Mouse (Mus musculus): Measurements from ENCODE around the gene Cemip2. TPM values are rescaled to one million over a fixed set of nuclear protein-coding genes. Genes with fewer than 3 reads are reported as not detected.
A peak's percentile ranks its signal among the peaks of the same experiment; 100 is the strongest.

Cemip2 gene
- polyA plus RNA-seq, 1 experiment from 2014 or later: 39.0 TPM

- Histone ChIP-seq H3K4me3 (peak overlapping the region; percentile 88), H3K9me3 (no peaks in the 10 kb centered on the region), H3K9ac (no peak overlapping the region), H3K36me3 (no peaks in the 10 kb centered on the region), H3K4me2 (replicated peaks) (peak overlapping the region; percentile 82), H3K27me3 (peaks cover 9% of the 10 kb centered on the region), H3K4me1 (peaks cover 71% of the 10 kb centered on the region), H3K27ac (peak overlapping the region; percentile 34; the same call in 1 of the 2 replicates)
- WGBS: 45% methylated on average over 7 of the region's 7 CpGs
- no peak for ATAC-seq (ENCODE audit: low FRiP score, low read depth)
Measured at GRCm38 (mm10) chr19:21781066-21781786, 3.1 kb downstream of the Cemip2 start.

GRCm38 (mm10) chr19:21781787-21782432, 3.8 kb downstream of the Cemip2 start:
- 0 out of 2 replicates have a peak overlapping the region, but pooled peaks have one; percentile 8 for H3K9ac ChIP-seq
- no peak for ATAC-seq (ENCODE audit: low FRiP score, low read depth)
- H3K9me3 ChIP-seq: no peaks in the 10 kb centered on the region
- WGBS: 22% methylated on average over 12 of the region's 12 CpGs
- peaks cover 72% of the 10 kb centered on the region for H3K4me1 ChIP-seq
- no peaks in the 10 kb centered on the region for H3K36me3 ChIP-seq
- peak overlapping the region; percentile 14 for H3K4me3 ChIP-seq
- H3K4me2 ChIP-seq (replicated peaks): peak overlapping the region; percentile 82
- H3K27me3 ChIP-seq: peaks cover 4% of the 10 kb centered on the region; the same call in 1 of the 2 replicates
- peak overlapping the region; percentile 34; the same call in 1 of the 2 replicates for H3K27ac ChIP-seq

GRCm38 (mm10) chr19:21783717-21784116, 5.6 kb downstream of the Cemip2 start:
- no peaks in the 10 kb centered on the region for H3K9me3 ChIP-seq
- H3K27ac ChIP-seq: no peak overlapping the region
- 72% methylated on average over 3 of the region's 3 CpGs for WGBS
- H3K4me3 ChIP-seq: no peak overlapping the region
- no peak for ATAC-seq (ENCODE audit: low FRiP score, low read depth)
- H3K4me2 ChIP-seq (replicated peaks): no peak overlapping the region
- no peaks in the 10 kb centered on the region for H3K36me3 ChIP-seq
- peaks cover 76% of the 10 kb centered on the region for H3K4me1 ChIP-seq
- no peak overlapping the region for H3K9ac ChIP-seq
- no peaks in the 10 kb centered on the region for H3K27me3 ChIP-seq

- Histone ChIP-seq H3K4me1 (peaks cover 77% of the 10 kb centered on the region), H3K4me3 (no peak overlapping the region), H3K27me3 (no peaks in the 10 kb centered on the region), H3K27ac (no peak overlapping the region), H3K9me3 (no peaks in the 10 kb centered on the region), H3K4me2 (replicated peaks) (peak overlapping the region; percentile 16; the same call in 1 of the 2 replicates), H3K9ac (0 out of 2 replicates have a peak overlapping the region, but pooled peaks have one; percentile 25), H3K36me3 (no peaks in the 10 kb centered on the region)
- WGBS: 23% methylated on average over 8 of the region's 8 CpGs
- 0 out of 2 replicates have a peak, but pooled peaks have one; percentile 39 for ATAC-seq (ENCODE audit: low FRiP score, low read depth)
Measured at GRCm38 (mm10) chr19:21784331-21785131, 6.4 kb downstream of the Cemip2 start.

GRCm38 (mm10) chr19:21785132-21785528, 7.0 kb downstream of the Cemip2 start:
- H3K27ac ChIP-seq: no peak overlapping the region
- no peak overlapping the region for H3K4me3 ChIP-seq
- peaks cover 71% of the 10 kb centered on the region for H3K4me1 ChIP-seq
- H3K27me3 ChIP-seq: no peaks in the 10 kb centered on the region
- no peaks in the 10 kb centered on the region for H3K36me3 ChIP-seq
- no peak overlapping the region for H3K4me2 ChIP-seq (replicated peaks)
- H3K9ac ChIP-seq: no peak overlapping the region
- no peak for ATAC-seq (ENCODE audit: low FRiP score, low read depth)
- 11% methylated on average over 3 of the region's 3 CpGs for WGBS
- H3K9me3 ChIP-seq: no peaks in the 10 kb centered on the region

- H3K27ac ChIP-seq: no peak overlapping the region
- H3K27me3 ChIP-seq: no peaks in the 10 kb centered on the region
- H3K4me1 ChIP-seq: peaks cover 56% of the 10 kb centered on the region
- no peaks in the 10 kb centered on the region for H3K36me3 ChIP-seq
- no peak overlapping the region for H3K4me2 ChIP-seq (replicated peaks)
- H3K9ac ChIP-seq: no peak overlapping the region
- WGBS: 77% methylated on average over 6 of the region's 6 CpGs
- no peak overlapping the region for H3K4me3 ChIP-seq
- ATAC-seq (ENCODE audit: low FRiP score, low read depth): no peak
- no peaks in the 10 kb centered on the region for H3K9me3 ChIP-seq
Measured at GRCm38 (mm10) chr19:21787004-21787480, 8.9 kb downstream of the Cemip2 start.

- Histone ChIP-seq H3K9me3 (no peaks in the 10 kb centered on the region), H3K27ac (no peak overlapping the region), H3K4me1 (peaks cover 39% of the 10 kb centered on the region), H3K4me2 (replicated peaks) (no peak overlapping the region), H3K4me3 (no peak overlapping the region), H3K9ac (no peak overlapping the region), H3K36me3 (peaks cover 17% of the 10 kb centered on the region), H3K27me3 (no peaks in the 10 kb centered on the region)
- WGBS: 56% methylated on average over 8 of the region's 8 CpGs
- no peak for ATAC-seq (ENCODE audit: low FRiP score, low read depth)
Measured at GRCm38 (mm10) chr19:21788999-21789398, 10.9 kb downstream of the Cemip2 start.

- ATAC-seq (ENCODE audit: low FRiP score, low read depth): peak; percentile 45; the same call in 1 of the 2 replicates
- no peaks in the 10 kb centered on the region for H3K9me3 ChIP-seq
- H3K27me3 ChIP-seq: no peaks in the 10 kb centered on the region
- no peak overlapping the region for H3K4me2 ChIP-seq (replicated peaks)
- 61% methylated on average over 6 of the region's 6 CpGs for WGBS
- no peak overlapping the region for H3K4me3 ChIP-seq
- peaks cover 18% of the 10 kb centered on the region for H3K36me3 ChIP-seq
- H3K9ac ChIP-seq: no peak overlapping the region
- H3K4me1 ChIP-seq: peaks cover 33% of the 10 kb centered on the region
- no peak overlapping the region for H3K27ac ChIP-seq
Measured at GRCm38 (mm10) chr19:21789676-21790075, 11.5 kb downstream of the Cemip2 start.

GRCm38 (mm10) chr19:21791386-21791785, 13.2 kb downstream of the Cemip2 start:
- WGBS: 82% methylated on average over 3 of the region's 3 CpGs
- no peaks in the 10 kb centered on the region for H3K9me3 ChIP-seq
- H3K9ac ChIP-seq: no peak overlapping the region
- H3K4me3 ChIP-seq: no peak overlapping the region
- H3K4me2 ChIP-seq (replicated peaks): no peak overlapping the region
- H3K27me3 ChIP-seq: no peaks in the 10 kb centered on the region
- ATAC-seq (ENCODE audit: low FRiP score, low read depth): no peak
- H3K4me1 ChIP-seq: peaks cover 20% of the 10 kb centered on the region; the same call in 1 of the 2 replicates
- H3K27ac ChIP-seq: no peak overlapping the region
- H3K36me3 ChIP-seq: peaks cover 24% of the 10 kb centered on the region

- H3K36me3 ChIP-seq: peaks cover 24% of the 10 kb centered on the region
- ATAC-seq (ENCODE audit: low FRiP score, low read depth): no peak
- no peak overlapping the region for H3K27ac ChIP-seq
- H3K9me3 ChIP-seq: no peaks in the 10 kb centered on the region
- no peak overlapping the region for H3K9ac ChIP-seq
- 83% methylated on average over 4 of the region's 4 CpGs for WGBS
- no peak overlapping the region for H3K4me3 ChIP-seq
- H3K4me2 ChIP-seq (replicated peaks): no peak overlapping the region
- H3K27me3 ChIP-seq: no peaks in the 10 kb centered on the region
- peaks cover 20% of the 10 kb centered on the region; the same call in 1 of the 2 replicates for H3K4me1 ChIP-seq
Measured at GRCm38 (mm10) chr19:21791826-21792225, 13.7 kb downstream of the Cemip2 start.

GRCm38 (mm10) chr19:21792587-21793175, 14.5 kb downstream of the Cemip2 start:
- H3K9ac ChIP-seq: no peak overlapping the region
- no peaks in the 10 kb centered on the region for H3K27me3 ChIP-seq
- no peak overlapping the region for H3K4me3 ChIP-seq
- H3K27ac ChIP-seq: no peak overlapping the region
- ATAC-seq (ENCODE audit: low FRiP score, low read depth): no peak
- H3K36me3 ChIP-seq: peaks cover 31% of the 10 kb centered on the region
- H3K9me3 ChIP-seq: no peaks in the 10 kb centered on the region
- peaks cover 12% of the 10 kb centered on the region; the same call in 1 of the 2 replicates for H3K4me1 ChIP-seq
- 92% methylated on average over 26 of the region's 26 CpGs for WGBS
- H3K4me2 ChIP-seq (replicated peaks): no peak overlapping the region
